Mouse (Mus musculus): Measurements from ENCODE around the gene Rpia.

Rpia gene

DNA sequence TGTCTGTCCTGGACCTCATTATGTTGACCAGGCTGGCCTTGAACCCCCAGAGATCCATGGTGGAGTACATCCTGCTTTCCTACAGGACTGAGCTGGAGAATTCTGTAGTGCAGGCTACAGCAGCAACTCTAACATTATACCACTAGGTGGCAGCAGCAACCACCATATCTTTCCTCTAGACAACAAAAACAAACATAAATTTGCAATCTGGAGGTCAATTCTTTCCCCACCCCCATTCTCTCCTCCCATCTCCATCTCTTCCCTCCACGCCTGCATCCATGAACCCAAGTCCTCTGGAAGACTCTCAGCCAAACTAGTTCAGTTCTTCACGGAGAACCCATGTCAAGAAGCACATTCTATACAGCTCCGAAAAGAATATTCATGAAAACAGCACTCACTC, 12.6 kb upstream of the Rpia start:
- peak in 1 of 2 experiments; percentile 28 for DNase-seq

DNA sequence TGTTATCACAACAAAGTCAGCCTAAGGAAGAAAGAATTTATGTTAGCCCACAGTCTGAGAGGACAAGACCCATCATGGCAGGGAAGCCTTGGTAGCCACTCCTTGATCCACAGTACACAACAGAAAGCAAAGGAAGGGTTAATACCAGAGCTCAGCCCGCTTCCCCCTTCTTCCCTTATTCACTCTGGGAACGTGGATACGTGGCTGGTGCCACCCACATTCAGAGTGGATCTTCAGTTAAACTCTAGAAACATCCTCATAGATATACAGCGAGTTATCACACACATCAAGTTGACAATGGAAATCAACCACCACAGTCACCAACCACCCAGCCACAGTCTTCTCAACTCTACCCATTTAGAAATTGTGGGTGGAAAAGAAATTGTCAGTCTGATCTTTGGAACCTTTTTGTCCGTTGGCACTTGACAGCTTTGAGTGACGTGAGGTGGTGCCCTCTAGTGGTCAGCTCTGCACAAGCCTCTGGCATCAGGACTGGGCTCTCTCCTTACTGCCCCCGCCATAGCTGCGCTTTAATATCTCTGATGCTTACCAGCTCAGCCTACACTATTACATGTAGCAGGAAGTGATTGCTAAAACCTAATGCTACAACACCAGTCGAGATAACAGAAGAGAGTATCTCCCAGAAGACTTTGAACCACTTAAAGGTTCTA, 5.7 kb upstream of the Rpia start:
- peak; percentile 60 to 78 for DNase-seq

DNA sequence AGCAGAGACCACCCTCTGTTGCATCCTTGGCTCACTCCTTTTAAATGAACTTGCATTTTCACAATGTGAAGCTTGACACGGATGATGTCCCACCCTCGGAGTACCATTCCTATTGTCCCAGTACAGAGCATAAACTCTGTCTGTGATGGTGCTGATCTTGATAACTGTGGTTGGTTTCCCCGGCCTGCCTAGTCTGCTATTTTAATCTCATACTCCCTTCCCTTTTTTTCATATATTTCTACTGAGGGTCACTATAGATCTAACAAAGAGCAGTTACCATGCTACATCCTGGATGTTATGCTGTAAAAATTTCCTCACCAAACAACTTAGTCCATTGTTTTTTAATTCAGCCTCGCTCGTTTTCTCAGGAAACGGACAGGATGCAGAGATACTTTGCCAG, 4.9 kb upstream of the Rpia start:
- no peak for DNase-seq

DNA sequence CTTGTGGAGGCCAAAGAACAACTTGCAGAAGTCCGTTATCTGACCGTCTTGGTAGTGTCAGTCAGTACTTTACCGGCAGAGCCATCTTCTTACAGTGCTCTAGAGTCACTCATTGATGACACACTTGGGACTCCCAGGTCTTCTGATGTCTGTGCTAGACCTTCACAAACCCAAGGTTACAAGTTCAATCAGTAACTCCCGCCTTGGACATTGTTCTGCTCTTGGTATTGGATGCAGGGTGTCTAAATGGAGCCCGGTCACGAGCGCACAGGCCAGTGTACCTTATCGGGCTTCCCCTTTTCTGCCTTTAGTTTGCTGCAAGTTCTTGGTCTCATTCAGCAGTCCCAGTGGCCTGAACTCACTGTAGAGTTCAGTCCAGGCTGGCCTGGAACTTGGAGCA, 612 bp upstream of the Rpia start:
- DNase-seq, result no peak

DNA sequence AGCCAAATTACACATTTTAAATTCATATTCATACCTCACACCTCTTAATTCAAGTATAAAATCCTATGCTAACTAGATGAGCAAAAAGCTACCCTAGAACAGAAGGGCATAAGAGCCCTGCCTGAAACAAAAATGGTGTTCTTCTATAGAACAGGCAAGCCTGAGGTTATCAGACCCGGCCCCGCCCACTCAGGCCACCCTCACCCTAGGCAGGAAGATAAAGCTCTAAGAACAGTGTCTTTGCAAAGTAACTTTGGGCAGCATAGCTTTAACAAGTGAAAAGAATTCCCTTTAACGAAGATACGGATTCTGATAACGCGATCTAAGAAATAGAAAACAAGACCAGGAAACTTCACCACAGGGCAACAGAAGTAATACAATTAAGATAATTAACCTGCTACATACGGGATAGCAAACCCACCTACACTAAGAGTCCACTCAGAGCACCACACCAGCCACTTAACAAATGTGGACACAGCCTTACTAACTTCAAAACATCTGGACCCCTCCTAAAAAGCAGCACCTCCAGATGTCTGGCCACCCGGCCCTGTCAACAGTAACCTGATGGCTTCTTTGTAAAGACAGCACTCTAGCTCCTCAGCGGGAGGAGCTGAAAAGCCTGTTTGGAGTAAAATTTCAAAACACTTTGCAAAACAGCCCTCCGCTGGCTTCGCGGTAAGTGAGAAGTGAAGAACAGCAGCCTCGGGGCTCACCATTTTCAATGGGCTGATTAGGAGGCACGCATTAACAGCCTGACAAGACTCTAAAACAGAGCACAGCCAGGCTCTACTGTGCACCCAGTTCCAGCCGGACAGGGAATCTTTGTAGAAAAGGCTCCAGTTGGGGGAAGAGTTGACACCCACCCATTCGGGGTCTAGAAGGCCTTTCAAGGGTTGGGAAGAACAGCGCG, 925 bp downstream of the Rpia start:
- DNase-seq, result peak in 1 of 2 experiments; percentile 50

DNA sequence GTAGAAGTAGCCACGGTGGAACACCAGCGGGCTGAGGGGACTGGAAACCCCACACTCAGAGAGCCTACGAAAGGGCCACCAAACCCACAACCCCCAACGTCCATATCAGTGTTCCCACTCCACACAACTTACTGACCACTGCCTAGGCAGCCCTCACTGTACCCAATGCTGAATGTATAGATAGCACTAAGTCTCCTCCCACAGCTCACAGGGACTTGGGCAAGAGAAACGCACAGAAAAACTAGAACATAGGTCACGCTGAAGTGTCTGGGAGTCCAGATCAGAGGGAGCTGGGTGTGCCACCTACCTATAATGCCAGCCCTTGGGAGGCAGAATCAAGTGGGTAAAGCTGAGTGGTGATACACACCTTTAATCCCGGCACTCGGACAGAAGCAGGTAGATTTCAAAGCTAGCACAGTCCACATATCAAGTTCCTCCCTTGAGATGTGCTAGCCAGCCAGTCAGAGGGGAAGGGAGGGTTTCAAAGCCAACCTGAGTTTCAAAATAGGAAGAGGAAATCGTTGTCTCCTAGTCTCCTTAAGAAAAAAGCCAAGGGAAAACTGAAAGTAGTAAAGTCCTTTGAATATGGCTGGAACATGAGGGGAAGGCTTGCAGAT, 1.9 kb downstream of the Rpia start:
- DNase-seq, result no peak

DNA sequence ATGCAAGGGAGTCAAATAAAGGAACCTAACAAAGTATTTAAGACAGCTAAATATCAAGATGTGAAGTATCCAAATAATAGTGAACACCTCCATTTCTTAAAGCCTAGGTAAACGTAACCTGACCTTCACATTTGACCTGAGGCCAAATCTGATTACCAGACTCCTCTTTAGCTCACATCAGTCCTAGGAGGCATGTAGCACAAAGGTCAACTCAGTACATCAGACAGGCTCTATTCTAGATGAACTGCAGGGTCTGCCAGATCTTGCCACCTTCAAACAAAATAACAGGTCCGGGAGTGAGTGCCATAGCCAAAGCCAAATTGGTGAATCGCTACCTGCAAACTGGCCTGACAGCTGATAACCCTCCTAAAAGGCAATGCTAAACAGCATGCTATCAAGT, 2.9 kb downstream of the Rpia start:
- no peak for DNase-seq

DNA sequence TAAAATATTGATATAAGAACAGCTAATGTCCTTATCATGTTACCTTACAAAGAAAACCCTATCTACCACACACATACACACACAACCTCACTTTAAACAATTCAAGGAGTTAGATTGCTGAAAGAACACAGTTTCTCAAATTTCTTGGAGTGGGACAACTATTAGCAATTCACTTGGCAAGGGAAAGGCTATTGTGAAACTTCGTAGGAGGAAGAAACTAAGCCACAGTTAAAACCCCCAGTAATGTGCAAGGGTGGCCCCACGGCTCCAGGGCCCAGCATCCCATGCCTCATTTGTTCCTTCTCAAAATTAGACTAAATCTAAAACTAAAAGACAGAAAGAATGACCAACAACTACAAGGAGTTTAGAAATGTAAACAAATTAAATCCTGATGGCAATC, 4.5 kb downstream of the Rpia start:
- DNase-seq, result no peak

DNA sequence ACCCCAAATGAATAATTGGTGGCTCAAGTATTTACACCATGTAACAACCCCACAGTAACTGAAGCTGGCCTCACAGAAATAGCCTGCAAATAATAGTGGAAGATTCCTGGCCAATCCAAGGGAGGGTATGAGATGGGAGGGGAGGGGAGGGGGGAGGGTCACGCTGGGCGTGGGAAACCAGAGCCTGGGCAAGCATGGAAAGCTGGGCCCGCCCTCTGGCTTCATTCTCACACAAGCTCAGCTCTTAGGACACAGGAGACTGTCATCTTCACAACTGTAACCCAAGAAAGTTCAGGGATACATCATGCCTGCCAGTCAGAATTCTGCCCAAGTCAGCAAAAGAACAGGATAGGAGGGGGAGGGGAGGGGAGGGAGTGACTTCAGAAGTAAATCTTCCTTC, 6.2 kb downstream of the Rpia start:
- DNase-seq, result no peak

DNA sequence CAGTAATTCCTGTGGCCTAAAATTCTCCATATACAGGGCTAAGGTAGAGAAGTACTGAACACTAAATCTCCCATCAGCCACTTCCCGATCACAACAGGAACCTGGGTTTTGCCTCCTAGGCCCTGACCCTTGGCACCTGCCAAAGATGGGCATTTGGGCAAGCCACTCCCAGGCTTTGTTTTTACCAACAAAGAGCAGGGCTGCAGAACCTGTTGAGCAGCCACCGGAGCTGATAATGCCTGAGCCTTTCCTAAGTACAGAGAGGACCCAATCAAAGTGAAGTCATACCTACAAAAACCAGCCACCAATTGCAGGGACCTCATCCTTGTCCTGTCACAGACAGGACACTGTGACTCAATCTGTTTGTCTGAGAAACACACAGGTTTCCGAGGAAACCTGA, 7.2 kb downstream of the Rpia start:
- no peak for DNase-seq

DNA sequence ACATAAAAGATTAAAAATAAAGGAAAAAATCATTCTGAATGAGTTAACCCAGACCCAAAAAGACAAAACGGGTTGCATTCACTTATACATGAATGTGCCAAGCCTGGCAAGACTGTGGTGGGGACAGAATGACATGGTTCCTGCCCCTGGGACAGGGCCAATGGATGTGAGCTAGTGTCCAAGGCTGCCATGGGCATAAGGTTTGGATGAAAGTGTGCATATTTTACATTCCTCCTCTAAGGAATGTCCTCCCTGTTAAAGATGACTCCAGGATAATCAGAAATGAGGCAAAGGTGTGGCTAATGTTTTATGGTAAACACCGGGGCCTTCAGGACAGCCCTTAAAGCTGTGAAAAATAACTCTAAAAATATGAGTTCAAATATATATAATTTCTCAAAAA, 10.7 kb downstream of the Rpia start:
- DNase-seq, result no peak

DNA sequence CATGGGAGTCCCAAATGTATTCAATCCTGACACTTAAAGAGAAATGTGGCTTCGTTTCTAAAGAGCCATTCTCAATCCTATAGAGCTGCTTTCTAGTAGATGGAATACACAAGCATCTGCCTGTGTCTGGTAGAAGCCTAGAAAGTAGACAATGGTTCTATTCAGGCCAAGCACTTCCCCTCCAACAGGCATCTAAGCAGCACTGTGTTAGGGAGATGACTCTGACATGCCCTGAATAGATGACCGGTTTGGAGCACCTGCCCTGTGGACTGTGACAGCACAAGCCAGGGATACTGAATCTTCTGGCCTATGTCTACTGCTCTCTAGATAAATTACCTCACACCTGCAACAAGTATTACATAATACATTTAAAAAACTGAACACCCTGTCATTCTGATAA, 17.7 kb downstream of the Rpia start:
- DNase-seq, result no peak

DNA sequence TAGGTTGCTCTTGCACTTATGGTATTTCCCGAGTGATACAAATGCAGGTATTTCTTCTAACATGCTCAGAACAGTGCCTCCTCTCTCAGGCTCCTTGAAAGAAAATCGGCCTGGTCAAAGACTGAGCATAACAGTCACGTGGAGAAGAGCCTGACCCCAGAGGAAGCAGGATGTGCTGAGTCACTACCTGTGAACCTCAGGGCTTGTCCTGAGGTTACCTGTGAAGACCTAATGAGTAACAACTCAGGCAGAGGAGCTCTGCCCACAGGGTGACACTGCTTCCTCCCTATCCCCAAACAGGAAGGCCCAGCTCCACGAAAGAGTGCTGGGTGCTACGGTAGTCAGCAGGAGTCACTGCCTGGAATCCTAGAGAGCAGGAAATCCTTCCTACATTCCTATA, 18.3 kb downstream of the Rpia start:
- DNase-seq, result no peak

DNA sequence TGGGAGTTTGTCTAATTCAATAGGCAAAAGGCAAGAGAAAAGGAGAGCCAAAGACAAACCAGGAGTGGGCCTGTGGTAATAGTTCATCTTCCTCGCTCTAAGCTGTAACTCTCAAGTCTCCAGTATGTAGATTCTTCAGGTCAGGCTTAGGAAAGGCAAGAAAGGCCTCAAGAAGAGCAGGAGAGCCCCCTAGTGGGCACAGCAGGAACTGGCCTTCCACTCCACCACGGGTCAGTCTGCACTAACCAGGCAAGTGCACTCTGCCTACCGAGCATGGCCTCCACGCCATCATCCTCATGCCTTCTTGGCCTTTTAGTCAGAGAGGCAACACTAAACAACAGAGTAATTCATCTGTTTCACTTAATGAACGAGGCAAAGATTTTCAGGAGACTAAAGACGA, 23.3 kb downstream of the Rpia start:
- DNase-seq, result peak; percentile 72 to 86

DNA sequence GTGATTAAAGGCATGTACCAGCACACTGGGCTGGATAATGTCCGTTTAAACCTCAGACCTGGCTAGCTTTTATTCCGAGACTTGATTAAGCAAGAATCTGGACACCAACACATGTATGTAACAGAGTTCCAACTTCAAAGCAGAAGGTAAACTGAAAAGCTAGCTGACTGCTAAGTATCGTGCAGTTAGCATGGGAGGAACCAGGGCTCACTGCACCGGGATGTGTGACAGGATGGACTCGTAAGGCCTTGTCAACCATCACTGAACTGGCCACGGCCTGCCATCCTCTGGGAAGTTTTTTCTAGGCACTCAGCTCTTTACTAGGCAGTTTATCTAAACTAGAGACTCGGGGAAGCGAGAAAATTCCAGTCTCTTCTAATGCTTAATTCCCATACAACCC, 27.0 kb downstream of the Rpia start:
- DNase-seq, result no peak

DNA sequence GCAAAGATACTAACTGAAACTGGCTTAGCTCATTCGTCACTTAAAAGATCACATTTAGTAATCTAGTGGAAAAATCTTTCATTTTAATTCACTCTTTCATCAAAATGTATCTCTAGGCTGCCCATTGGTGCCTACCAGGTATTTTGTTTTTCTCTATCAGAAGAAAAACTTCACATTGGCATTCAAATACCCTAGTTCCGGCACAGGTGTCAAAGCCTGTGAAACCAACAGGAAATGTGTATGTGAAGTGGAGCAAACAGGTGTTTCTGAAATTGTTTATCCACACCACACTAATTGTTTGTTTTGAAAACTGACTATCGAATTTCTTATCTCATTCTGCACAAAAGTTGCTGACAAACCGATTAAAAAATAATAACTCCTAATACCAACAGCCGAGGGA, 27.5 kb downstream of the Rpia start:
- no peak for DNase-seq

DNA sequence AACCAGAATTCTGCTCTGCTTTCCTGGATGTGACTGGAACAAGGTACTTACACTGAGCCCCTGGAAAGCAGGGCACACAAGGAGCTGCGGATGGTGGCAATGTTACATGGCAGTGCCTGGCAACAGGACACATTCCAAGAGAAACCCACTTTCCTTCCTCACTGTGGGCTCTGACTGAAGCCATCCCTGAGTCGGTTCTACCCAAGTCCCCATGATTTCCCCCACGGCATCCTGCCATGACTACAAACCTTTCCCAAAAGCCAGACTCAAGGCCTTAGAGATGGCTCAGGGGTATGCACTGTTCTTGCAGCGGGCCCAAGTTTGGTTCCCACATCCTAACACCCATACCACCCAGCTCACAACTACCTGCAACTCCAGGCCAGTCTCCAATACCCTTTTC, 28.2 kb downstream of the Rpia start:
- DNase-seq, result no peak

DNA sequence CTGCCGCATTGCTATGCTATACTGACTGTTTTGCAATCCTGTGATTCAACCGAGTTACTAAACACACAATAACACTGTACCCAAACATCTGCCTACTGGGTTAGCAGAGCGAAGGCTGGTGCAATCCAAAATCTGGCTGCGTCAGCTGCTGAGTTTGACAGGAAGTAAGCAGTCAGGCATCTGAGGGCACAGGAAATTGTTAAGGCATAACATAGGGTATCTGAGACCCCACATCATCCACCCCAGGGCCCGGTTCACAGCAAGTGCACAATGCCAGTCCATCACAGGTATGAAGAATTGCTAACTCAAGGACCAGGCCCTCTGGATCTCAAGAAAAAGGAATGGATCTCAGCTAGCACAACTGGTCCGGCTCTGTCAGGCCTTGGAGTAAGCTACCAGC, 29.4 kb downstream of the Rpia start:
- no peak for DNase-seq

DNA sequence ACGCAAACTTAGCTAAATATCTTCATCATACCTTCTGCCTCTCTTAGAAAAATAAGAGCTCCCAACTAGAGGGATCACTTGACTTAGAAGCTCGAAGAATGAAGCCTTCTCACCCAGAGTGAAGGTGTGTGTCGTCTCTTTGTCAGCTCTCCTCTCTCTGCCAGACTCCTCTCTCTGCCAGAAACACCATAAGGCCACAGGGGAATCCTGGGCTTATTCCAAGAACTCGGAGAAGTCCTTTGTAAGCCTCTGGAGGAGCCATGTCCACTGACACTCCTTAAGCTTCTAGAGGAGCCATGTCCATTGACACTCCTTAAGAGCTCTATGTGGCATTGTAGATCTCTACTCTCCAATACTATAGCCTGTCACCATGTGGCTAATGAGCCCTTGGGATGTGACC, 31.1 kb downstream of the Rpia start:
- DNase-seq, result no peak

DNA sequence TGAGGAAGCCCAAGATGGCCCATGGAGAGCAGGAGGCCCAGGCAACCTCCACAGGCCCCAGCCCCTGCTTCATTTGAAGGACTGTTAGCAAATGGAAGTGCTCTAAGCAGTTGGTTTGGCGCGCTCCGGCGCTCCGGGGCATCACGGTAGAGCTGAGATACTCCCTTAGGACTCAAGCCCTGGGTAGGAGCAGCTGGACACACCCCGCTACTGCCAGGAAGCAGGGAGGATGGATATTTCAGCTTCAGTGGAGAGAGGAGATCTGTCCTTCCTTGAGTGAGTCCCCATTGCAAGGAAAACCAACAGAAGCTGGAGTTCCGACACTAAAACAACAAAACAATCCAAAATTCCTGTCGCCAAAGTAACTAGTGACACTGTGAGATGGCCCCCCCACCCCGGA, 37.2 kb downstream of the Rpia start:
- DNase-seq, result no peak

DNA sequence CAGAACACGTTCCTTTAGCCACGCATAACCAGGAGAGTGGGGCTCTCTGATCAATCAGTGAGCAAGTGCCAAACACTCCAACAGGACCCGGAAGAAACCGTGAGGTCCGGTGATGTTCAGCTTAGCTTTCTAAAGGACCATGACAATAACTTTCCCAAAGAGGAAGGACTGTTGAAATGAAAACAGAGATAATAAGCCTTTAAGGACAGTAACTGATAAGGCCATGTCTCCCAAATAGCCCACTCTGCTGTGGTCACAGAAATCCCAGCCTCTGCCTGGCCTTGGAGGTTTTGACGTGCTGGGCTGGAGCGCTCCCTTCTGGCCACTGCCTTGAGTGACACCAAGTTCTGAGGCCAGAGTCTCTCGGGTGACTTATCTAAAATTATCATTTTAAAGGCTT, 39.7 kb downstream of the Rpia start:
- DNase-seq, result peak; percentile 69 to 73

DNA sequence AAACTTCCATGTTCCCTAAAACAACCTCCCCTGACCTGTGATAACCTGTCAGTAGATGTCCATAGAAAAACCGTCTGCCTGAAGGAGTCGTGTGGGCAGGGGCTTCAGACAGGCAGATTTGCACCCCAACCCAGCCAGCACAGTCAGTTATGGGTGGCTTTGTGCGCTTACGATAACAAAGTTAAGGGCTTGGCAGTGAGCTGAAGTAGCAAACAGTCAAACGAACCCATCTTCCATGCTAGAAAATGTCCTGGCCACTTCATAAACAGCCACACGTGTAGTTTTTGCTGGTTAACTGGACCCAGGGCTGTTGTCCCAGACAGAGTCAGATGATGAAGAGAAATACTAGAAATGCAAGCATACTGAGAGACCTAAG, 40.1 kb downstream of the Rpia start:
- no peak for DNase-seq

DNA sequence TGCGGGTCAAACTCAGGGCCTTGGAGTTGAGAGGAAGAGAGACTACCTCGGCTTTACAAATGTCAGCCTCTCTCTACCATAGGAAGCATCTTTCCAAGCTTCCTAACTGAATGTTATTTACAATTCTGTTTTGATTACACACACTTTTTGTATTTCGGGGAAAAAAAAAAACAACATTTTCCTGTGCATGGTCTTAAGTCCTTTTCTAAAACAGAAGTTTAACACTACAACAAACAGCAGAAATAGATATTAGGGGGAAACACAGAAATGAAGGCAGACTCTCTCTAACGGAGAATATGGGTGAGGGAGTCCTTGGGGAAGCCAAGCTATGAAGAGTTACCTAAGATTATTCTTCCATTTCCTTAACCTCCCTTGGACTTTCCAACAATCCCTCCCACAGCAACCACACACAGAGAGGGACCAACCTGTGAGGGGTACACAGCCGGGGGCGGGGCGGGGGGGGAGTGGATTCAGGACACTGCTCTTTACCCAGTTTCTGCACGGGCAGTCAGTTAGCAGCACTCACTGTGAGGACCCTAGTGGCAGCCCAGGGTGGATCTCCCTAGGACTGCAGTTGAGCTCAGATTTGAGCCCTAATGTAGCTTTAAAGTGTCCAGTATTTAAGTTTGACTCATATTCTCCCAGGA, 40.7 kb downstream of the Rpia start:
- DNase-seq, result no peak

DNA sequence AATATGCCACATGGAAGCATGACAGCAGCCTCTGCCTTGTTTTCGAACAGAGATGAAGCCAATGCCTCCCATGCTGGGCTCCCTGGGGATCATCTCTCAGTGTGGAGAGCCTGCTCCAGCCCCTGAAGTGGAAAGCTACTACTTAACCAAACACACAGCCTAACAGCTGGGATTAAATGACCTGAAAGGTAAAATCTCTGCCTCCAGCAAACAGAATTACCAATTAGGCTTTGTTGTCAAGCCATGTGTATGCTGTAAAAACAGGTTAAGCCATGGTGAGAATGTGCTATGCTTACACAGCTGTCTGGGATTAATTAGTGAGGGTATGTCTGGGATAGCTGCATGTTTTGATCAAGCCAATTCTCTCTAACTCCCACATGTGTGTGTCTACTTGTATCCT, 42.3 kb downstream of the Rpia start:
- DNase-seq, result no peak

Data from spleen, adult 18-20 months (tissue).